Mouse (Mus musculus) kidney, embryonic 14.5 days (tissue): ENCODE results near the gene Dab1. TPM values are rescaled to one million over a fixed set of nuclear protein-coding genes. Genes with fewer than 3 reads are reported as not detected.

Experiments
- ATAC-seq: fragments of 200-750 bp; cut with Nextera tagmentation; 2 replicates; pipeline ENCODE4 v1.8.0; 2017; ENCODE audit warnings: moderate number of reproducible peaks, mild to moderate bottlenecking, moderate TSS enrichment, moderate library complexity; ENCODE audit not compliant: low FRiP score, low TSS enrichment
- H3K27ac ChIP-seq: fragments of 300-500 bp; sonication (generic); 2 replicates; pipeline ENCODE4 v1.5.1; 2014; ENCODE audit warnings: low read depth, mild to moderate bottlenecking, low read length, moderate library complexity, mixed read lengths
- H3K27me3 ChIP-seq: fragments of 300-500 bp; sonication (generic); 2 replicates; pipeline ENCODE4 v1.6.1; 2014; ENCODE audit warnings: mild to moderate bottlenecking, low read length; ENCODE audit not compliant: control insufficient read depth, insufficient read depth
- H3K36me3 ChIP-seq: fragments of 300-500 bp; sonication (generic); 2 replicates; pipeline ENCODE4 v1.6.1; 2014; ENCODE audit warnings: low read length, mixed read lengths; ENCODE audit not compliant: control insufficient read depth, insufficient read depth
- H3K4me1 ChIP-seq: fragments of 300-500 bp; sonication (generic); 2 replicates; pipeline ENCODE4 v1.6.1; 2014; ENCODE audit warnings: low read length, mixed read lengths; ENCODE audit not compliant: control insufficient read depth, insufficient read depth
- H3K4me2 ChIP-seq: fragments of 300-500 bp; sonication (generic); replicated peaks from 2 replicates; pipeline ENCODE4 v1.6.1; 2014; ENCODE audit warnings: low read depth, mild to moderate bottlenecking, low read length
- H3K4me3 ChIP-seq: fragments of 300-500 bp; sonication (generic); 2 replicates; pipeline ENCODE4 v1.5.1; 2014; ENCODE audit warnings: mild to moderate bottlenecking, low read length
- H3K9ac ChIP-seq: fragments of 300-500 bp; sonication (generic); 2 replicates; pipeline ENCODE4 v1.6.1; 2014; ENCODE audit warnings: low read depth, mild to moderate bottlenecking, low read length, moderate library complexity
- H3K9me3 ChIP-seq: fragments of 300-500 bp; sonication (generic); 2 replicates; pipeline ENCODE4 v1.6.1; 2016; ENCODE audit warnings: low read length; ENCODE audit not compliant: control insufficient read depth
- WGBS: fragments of 180-500 bp; shearing (Covaris S2); extraction: QIAGEN DNeasy Blood & Tissue Kit; methylation state at CpG from one replicate; pipeline ENCODE4 v1.1.7; 2014; 5-methylcytosine and 5-hydroxymethylcytosine counted together
- polyA plus RNA-seq: library from polyadenylated mRNA; unstranded; fragments of >200 nt; fragmentation: Nextera tagmentation; extraction: Ambion mirVana; gene quantifications from 2 replicates; pipeline ENCODE4 v1.2.1, GENCODE M21; 2014

Dab1 gene
- polyA plus RNA-seq, 1 experiment from 2014 or later, result 17.9 TPM

DNA sequence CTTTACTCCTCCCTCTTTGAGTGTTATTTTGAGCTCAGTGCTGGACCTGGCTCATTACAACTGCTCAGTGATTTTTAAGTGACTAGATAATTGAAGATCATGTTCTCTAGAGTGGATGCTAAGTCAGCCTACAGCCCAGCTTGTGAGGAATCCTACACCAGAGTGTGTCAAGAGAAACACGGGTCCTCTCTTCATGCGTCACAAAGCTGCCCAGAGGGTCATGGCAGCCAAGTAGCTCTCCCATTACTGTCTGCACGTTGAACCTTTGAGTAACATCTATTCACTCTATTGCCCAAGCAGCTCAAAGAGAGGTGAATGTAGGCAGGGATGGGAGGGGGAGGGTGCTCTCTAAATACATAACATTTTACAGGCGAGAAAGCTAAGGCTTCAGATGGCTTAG, 277.6 kb downstream of the Dab1 start:
- WGBS, result 36% methylated on average over 4 of the region's 4 CpGs
- Histone ChIP-seq H3K4me3 (no peak overlapping the region), H3K4me1 (no peaks in the 10 kb centered on the region), H3K27ac (no peak overlapping the region), H3K27me3 (no peaks in the 10 kb centered on the region), H3K4me2 (no peak overlapping the region), H3K36me3 (no peaks in the 10 kb centered on the region), H3K9ac (no peak overlapping the region), H3K9me3 (no peaks in the 10 kb centered on the region)
- peak; percentile 94 for ATAC-seq

GRCm38 (mm10) chr4:103897702-103898101, 278.5 kb downstream of the Dab1 start:
- H3K4me1 ChIP-seq, result no peaks in the 10 kb centered on the region
- no peaks in the 10 kb centered on the region for H3K36me3 ChIP-seq
- no peak for ATAC-seq
- no peaks in the 10 kb centered on the region for H3K9me3 ChIP-seq
- no peak overlapping the region for H3K4me2 ChIP-seq
- no peaks in the 10 kb centered on the region for H3K27me3 ChIP-seq
- H3K4me3 ChIP-seq, result no peak overlapping the region
- WGBS, result 52% methylated on average over 6 of the region's 6 CpGs
- H3K9ac ChIP-seq, result no peak overlapping the region
- H3K27ac ChIP-seq, result no peak overlapping the region

- Histone ChIP-seq H3K4me1 (no peaks in the 10 kb centered on the region), H3K4me3 (no peak overlapping the region), H3K36me3 (no peaks in the 10 kb centered on the region), H3K9ac (no peak overlapping the region), H3K27ac (no peak overlapping the region), H3K9me3 (no peaks in the 10 kb centered on the region), H3K4me2 (no peak overlapping the region), H3K27me3 (no peaks in the 10 kb centered on the region)
- WGBS, result 27% methylated on average over 4 of the region's 4 CpGs
- ATAC-seq, result no peak
Measured at GRCm38 (mm10) chr4:103911441-103911840, 292.3 kb downstream of the Dab1 start.

DNA sequence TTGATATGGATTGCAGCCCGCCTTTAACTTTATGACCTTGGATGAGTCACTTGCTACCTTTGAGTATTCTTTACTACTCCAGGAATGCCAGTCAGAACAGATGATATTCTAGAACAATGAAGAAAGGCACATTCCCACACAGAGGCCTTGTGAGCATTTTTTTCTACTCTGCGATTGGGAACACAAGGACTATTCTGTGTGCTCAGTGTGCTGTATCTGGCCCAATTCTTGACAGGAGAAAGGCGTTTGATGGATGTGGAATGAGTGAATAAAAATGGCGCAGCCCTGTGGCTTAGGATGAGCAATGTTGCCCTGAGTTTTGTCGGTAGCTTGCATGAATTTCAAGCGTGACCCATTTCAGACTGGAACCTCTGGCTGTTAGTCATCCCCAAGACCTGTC, 292.9 kb downstream of the Dab1 start:
- no peaks in the 10 kb centered on the region for H3K4me1 ChIP-seq
- 93% methylated on average over 6 of the region's 6 CpGs for WGBS
- H3K36me3 ChIP-seq, result no peaks in the 10 kb centered on the region

GRCm38 (mm10) chr4:103922431-103922931, 303.3 kb downstream of the Dab1 start:
- Histone ChIP-seq H3K27me3 (no peaks in the 10 kb centered on the region), H3K4me2 (no peak overlapping the region), H3K4me3 (no peak overlapping the region), H3K9ac (no peak overlapping the region), H3K27ac (no peak overlapping the region), H3K36me3 (no peaks in the 10 kb centered on the region), H3K4me1 (0 out of 2 replicates have a peak, but pooled peaks cover 3% of the 10 kb centered on the region), H3K9me3 (no peaks in the 10 kb centered on the region)
- ATAC-seq, result no peak
- 50% methylated on average over 3 of the region's 3 CpGs for WGBS

More for the DNA sequence above, 292.9 kb downstream of the Dab1 start:
- Histone ChIP-seq H3K4me3 (no peak overlapping the region), H3K4me2 (no peak overlapping the region), H3K27me3 (no peaks in the 10 kb centered on the region), H3K27ac (no peak overlapping the region), H3K9ac (no peak overlapping the region), H3K9me3 (no peaks in the 10 kb centered on the region)
- ATAC-seq, result no peak

GRCm38 (mm10) chr4:103926682-103927081, 307.5 kb downstream of the Dab1 start:
- no peaks in the 10 kb centered on the region for H3K36me3 ChIP-seq
- ATAC-seq, result peak; percentile 32; the same call in 1 of the 2 replicates
- no peak overlapping the region for H3K4me2 ChIP-seq
- H3K4me1 ChIP-seq, result 0 out of 2 replicates have a peak, but pooled peaks cover 3% of the 10 kb centered on the region
- H3K9me3 ChIP-seq, result no peaks in the 10 kb centered on the region
- no peak overlapping the region for H3K27ac ChIP-seq
- no peaks in the 10 kb centered on the region for H3K27me3 ChIP-seq
- no peak overlapping the region for H3K9ac ChIP-seq
- H3K4me3 ChIP-seq, result no peak overlapping the region
- WGBS, result 41% methylated on average over 5 of the region's 5 CpGs

- H3K36me3 ChIP-seq, result no peaks in the 10 kb centered on the region
- H3K9ac ChIP-seq, result no peak overlapping the region
- H3K4me2 ChIP-seq, result no peak overlapping the region
- 0 out of 2 replicates have a peak, but pooled peaks cover 3% of the 10 kb centered on the region for H3K4me1 ChIP-seq
- H3K27me3 ChIP-seq, result no peaks in the 10 kb centered on the region
- H3K27ac ChIP-seq, result no peak overlapping the region
- no peak overlapping the region for H3K4me3 ChIP-seq
- H3K9me3 ChIP-seq, result no peaks in the 10 kb centered on the region
- ATAC-seq, result no peak
Measured at GRCm38 (mm10) chr4:103929631-103930030, 310.5 kb downstream of the Dab1 start.

DNA sequence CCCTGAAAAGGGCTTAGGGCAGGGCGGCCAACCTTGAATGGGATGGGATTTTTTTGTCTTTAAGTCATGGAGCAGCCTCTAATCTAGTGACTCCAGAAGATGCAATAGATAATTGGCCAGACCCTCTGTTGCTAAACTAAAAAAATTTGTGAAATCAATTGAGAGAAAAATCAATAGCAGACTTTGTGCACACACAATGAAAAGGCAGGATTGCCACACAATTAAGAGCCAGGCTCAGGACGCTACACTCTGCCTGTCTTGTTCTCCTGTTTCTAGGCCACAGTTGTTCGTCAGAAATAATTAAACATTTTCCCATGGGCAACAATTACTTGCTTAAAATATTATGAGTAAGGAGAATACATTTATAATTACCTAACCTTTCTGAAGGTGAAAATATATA, 315.2 kb downstream of the Dab1 start:
- H3K4me2 ChIP-seq, result no peak overlapping the region
- 92% methylated on average over 3 of the region's 3 CpGs for WGBS
- H3K4me3 ChIP-seq, result no peak overlapping the region
- H3K4me1 ChIP-seq, result no peaks in the 10 kb centered on the region
- H3K36me3 ChIP-seq, result no peaks in the 10 kb centered on the region
- no peak overlapping the region for H3K27ac ChIP-seq
- no peak overlapping the region for H3K9ac ChIP-seq
- no peak for ATAC-seq
- no peaks in the 10 kb centered on the region for H3K27me3 ChIP-seq
- no peaks in the 10 kb centered on the region for H3K9me3 ChIP-seq

DNA sequence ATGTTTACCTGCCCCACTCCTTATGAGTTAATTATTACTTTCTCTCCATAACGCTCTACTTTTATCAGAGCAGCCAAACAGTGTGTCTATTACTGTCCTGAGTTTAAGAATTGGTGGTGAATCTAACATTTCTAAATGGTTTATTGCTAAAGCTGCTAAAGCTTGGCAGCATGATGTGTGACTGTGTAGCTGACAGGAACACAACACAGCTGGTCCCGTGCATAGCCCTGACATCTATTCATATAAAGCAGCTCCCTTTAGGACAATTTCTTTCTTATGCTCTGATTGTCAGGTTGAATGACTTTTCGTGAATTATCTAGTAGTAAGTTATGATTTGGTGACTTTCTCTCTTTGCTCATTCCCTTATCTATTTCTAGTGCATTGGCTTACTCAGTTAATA, 329.1 kb downstream of the Dab1 start:
- Histone ChIP-seq H3K27me3 (no peaks in the 10 kb centered on the region), H3K9me3 (no peaks in the 10 kb centered on the region), H3K36me3 (no peaks in the 10 kb centered on the region), H3K27ac (no peak overlapping the region), H3K4me3 (no peak overlapping the region), H3K4me2 (no peak overlapping the region), H3K9ac (no peak overlapping the region), H3K4me1 (no peaks in the 10 kb centered on the region)
- no peak for ATAC-seq
- WGBS, result 60% methylated on average over 3 of the region's 3 CpGs
